Mouse (Mus musculus): Measurements from ENCODE around the gene Steap1. TPM values are rescaled to one million over a fixed set of nuclear protein-coding genes. Genes with fewer than 3 reads are reported as not detected.

Steap1 gene
- polyA plus RNA-seq (2017; shearing (Covaris generic)): not detected

DNA sequence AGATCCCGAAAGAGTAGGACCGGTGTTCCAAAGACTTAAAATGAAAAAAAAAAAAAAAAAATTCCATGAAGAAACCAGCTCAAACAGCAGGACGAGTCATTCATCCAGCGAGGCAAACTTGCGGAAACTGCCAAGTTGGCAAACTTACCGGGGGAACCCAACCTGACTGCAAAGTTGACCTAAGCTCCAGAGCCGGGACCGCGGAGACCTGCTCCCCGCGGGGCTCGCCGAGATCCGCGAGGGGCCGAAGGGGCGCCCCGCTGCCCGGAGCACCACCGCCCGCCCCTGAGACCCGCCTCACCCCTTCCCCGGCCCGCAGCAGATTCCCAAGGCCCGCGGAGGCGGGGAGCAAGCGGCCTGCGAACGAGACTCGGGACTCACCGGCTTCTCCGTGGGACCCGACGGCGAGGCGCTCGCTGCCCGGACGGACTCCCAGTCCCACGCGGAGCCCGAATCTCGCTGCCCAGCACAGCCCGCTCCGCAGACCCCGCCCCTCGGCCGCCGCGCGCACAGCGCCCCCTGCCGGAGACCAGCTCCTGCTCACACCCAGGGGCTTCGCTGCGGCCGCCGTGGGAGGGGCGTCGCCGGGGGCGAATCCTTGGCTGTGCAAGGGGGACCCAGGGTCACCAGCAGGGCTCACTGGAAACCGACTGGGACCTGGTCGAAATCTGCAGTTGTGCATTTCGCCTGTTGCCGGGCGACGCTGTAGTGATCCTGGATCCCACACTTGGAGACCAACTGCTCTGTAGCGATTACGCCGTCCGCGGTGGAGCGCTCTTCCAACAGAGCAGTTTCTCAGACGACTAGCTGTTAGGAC, at the start of gene Steap1:
Gene Steap1 (minus strand): TSS at position 461 of the 817 bp plus-strand sequence.

GRCm38 (mm10) chr5:5693956-5694653, 55.0 kb downstream of the Steap1 start, which contains the start of gene Steap2:
TSS of gene Steap2 (minus strand) at chr5:5694578.

Other genes with a start within 250 kb of the Steap1 start
- 1.7 TPM for gene Cldn12, start 234.4 kb downstream of the Steap1 start, polyA plus RNA-seq (2017; shearing (Covaris generic))
- gene Gtpbp10, start 189.8 kb downstream of the Steap1 start, polyA plus RNA-seq (2017; shearing (Covaris generic)): 12.3 TPM
- gene Gm8773, start 175.5 kb downstream of the Steap1 start, polyA plus RNA-seq (2017; shearing (Covaris generic)): not detected
- 0.17 TPM for gene Cfap69, start 85.1 kb downstream of the Steap1 start, polyA plus RNA-seq (2017; shearing (Covaris generic))
- gene Steap2, start 54.7 kb downstream of the Steap1 start, polyA plus RNA-seq (2017; shearing (Covaris generic)): 0.17 TPM

All from effector memory CD4-positive, alpha-beta T cell, adult 5 months (primary cell).